Mouse (Mus musculus): ENCODE results near the gene Rrm1. TPM values are rescaled to one million over a fixed set of nuclear protein-coding genes. Genes with fewer than 3 reads are reported as not detected.
"Not testable (repeated sequence)": the region's sequence is repeated elsewhere in the genome, so short reads cannot be mapped to it uniquely, and the experiment has no call there.

The Rrm1 gene
- polyA plus RNA-seq, 1 experiment from 2014 or later: 192 TPM

DNA sequence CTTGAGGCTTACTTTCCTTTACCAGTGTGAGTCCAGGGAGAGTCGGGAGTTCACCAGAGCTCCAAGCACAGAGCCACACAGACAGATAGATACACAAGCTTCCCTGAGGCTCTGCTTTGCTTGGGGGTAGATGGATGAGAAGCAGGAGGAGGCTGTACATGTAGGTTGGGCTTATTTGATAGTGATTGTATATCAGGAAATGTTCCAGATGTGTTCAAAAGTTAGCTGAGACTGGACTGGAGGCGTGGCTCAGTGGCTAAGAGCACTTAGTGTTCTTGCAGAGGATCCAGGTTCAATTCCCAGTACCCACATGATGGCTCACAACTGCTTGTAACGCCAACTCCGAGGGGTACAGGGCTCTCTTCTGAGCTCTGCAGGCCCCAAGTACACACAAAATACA lies 36.9 kb downstream of the Rrm1 start:
- no peaks in the 10 kb centered on the region for H3K27me3 ChIP-seq
- H3K4me1 ChIP-seq (replicated peaks): no peaks in the 10 kb centered on the region
- no peaks in the 10 kb centered on the region for H3K36me3 ChIP-seq
- H3K27ac ChIP-seq: no peak overlapping the region
- no peak overlapping the region for H3K9ac ChIP-seq (replicated peaks)
- ATAC-seq (ENCODE audit: insufficient number of reproducible peaks, insufficient read depth, low FRiP score, low TSS enrichment, low read depth): no peak
- no peak overlapping the region for H3K4me2 ChIP-seq
- WGBS: 85% methylated on average over 4 of the region's 4 CpGs
- H3K9me3 ChIP-seq: no peaks in the 10 kb centered on the region
- no peak overlapping the region for H3K4me3 ChIP-seq (replicated peaks)

DNA sequence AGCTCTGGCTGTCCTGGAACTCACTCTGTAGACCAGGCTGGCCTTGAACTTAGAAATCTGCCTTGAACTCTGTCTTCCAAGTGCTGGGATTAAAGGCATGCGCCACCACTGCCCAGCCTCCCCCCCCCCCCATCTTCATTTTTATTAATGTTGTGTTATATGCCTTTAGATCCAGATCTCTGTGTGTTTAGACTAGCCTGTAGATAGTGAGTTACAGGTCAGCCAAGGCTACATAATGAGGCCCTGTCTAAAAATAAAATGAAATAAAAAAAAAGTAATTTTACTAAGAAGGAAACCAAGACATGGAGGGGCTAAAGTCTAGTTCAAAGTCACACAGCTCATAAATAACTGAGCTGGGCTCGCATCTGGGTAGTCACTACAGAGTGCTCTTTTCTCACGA lies 37.4 kb downstream of the Rrm1 start:
- 60% methylated on average over 3 of the region's 3 CpGs for WGBS
- no peak overlapping the region for H3K9ac ChIP-seq (replicated peaks)
- no peak overlapping the region for H3K4me3 ChIP-seq (replicated peaks)
- H3K4me1 ChIP-seq (replicated peaks): no peaks in the 10 kb centered on the region
- no peak overlapping the region for H3K27ac ChIP-seq
- H3K27me3 ChIP-seq: no peaks in the 10 kb centered on the region
- no peaks in the 10 kb centered on the region for H3K9me3 ChIP-seq
- no peaks in the 10 kb centered on the region for H3K36me3 ChIP-seq
- no peak overlapping the region for H3K4me2 ChIP-seq
- no peak for ATAC-seq (ENCODE audit: insufficient number of reproducible peaks, insufficient read depth, low FRiP score, low TSS enrichment, low read depth)

DNA sequence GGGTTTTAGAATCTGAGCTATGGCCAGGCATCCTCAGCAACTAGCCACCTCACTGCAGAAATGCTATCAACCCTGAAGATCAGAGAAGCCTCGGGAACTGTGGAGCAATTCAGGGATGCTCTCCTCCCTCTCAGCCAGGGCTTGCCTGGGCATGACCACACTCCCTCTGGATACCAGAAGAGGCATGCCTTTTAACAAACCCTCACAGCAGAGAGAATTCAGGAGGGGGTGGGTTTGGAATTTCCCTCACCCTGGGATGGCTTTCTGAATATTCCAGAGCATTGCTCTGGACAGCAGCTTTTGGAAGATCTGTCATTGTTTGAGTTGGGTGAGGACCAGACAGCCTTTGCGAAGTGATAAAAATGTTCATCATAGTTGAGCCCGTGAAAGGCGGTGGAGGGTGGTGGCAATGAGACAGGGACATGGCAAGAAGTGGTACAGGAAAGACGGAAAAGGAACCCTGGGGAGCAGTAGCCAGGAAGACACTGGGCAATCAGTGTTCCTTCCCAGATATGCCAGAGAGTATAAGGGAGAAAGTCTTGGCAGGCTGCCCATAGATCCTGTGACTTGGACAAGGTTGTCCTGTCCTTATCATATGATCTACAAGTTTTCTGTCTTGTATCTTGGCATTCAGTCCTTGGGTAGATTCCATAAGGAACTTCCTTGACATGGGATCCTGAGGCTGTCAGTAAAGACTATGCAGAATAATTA lies 38.0 kb downstream of the Rrm1 start:
- no peak overlapping the region for H3K9ac ChIP-seq (replicated peaks)
- no peaks in the 10 kb centered on the region for H3K4me1 ChIP-seq (replicated peaks)
- H3K27ac ChIP-seq: no peak overlapping the region
- ATAC-seq (ENCODE audit: insufficient number of reproducible peaks, insufficient read depth, low FRiP score, low TSS enrichment, low read depth): no peak
- no peaks in the 10 kb centered on the region for H3K36me3 ChIP-seq
- H3K9me3 ChIP-seq: no peaks in the 10 kb centered on the region
- H3K4me2 ChIP-seq: no peak overlapping the region
- 74% methylated on average over 5 of the region's 5 CpGs for WGBS
- H3K4me3 ChIP-seq (replicated peaks): no peak overlapping the region
- H3K27me3 ChIP-seq: no peaks in the 10 kb centered on the region

DNA sequence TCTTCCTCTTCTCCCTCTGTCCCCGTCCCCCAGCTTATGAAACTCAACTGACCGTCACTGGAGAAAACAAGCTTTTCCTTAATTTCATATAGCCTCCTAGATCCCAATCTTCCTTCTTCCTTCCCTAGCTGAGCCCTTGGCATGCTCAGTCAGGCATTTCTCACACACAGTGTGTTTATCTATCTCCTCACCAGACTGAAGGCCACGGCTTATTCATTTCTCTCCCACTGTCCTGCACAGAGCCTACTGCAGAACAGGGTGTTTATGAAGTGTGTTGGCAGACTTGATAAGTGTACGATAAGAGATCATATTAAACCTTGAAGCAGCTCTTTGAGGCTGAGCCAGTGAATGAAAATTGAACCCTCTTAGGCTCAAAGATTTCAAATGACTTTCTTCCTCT lies 39.3 kb downstream of the Rrm1 start:
- 89% methylated on average over 4 of the region's 4 CpGs for WGBS

DNA sequence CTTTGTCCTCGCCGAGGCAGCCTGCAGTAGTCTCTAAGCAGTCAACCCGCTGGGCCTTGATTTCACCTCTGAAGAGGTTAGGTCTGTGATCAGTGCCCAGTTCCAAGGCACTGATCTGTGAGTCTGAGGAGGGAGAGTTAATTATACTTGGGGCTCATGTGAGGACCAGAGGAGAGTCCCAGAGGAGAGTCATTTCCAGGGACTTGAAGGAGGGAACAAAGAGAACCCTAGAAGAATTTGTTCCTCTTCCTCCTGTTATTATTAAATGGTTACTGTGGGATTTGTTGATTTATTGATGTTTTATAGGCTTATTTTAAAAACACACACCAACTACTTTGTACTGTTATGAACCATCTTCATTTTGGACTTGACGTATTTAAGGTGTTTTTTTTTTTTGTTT lies 40.1 kb downstream of the Rrm1 start, which contains the start of gene Olfr543:
TSS of gene Olfr543 (minus strand) at position 101 of the 400 bp plus-strand sequence.
- no peak for ATAC-seq (ENCODE audit: insufficient number of reproducible peaks, insufficient read depth, low FRiP score, low TSS enrichment, low read depth)
- WGBS: 92% methylated on average over 4 of the region's 4 CpGs

More for the DNA sequence above, 39.3 kb downstream of the Rrm1 start:
- no peak overlapping the region for H3K9ac ChIP-seq (replicated peaks)
- H3K4me2 ChIP-seq: no peak overlapping the region
- H3K27me3 ChIP-seq: no peaks in the 10 kb centered on the region
- no peak overlapping the region for H3K4me3 ChIP-seq (replicated peaks)
- ATAC-seq (ENCODE audit: insufficient number of reproducible peaks, insufficient read depth, low FRiP score, low TSS enrichment, low read depth): no peak
- H3K9me3 ChIP-seq: no peaks in the 10 kb centered on the region
- no peaks in the 10 kb centered on the region for H3K4me1 ChIP-seq (replicated peaks)
- H3K36me3 ChIP-seq: no peaks in the 10 kb centered on the region
- H3K27ac ChIP-seq: no peak overlapping the region

DNA sequence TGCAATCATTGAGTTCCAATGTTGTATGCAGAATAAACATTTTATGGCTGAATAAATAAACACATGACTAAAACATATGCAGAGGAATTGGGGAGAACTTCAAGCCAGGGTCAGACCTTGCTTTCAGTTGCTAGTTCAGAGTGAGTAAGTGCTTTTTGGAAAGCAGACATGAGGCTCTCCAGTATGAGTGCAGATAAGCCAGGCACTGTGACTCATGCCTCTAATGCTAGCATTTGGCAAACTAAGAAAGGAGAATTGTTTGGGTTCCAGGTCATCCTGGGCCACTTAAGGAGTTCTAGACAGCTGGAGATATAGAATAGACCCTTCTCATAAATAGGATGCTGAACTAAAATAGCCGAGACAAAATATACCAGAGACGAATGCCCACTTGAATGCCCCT lies 42.2 kb downstream of the Rrm1 start:
- Histone ChIP-seq H3K9me3 (no peaks in the 10 kb centered on the region), H3K4me2 (no peak overlapping the region), H3K9ac (replicated peaks) (no peak overlapping the region), H3K27ac (no peak overlapping the region), H3K4me3 (replicated peaks) (no peak overlapping the region), H3K27me3 (no peaks in the 10 kb centered on the region), H3K4me1 (replicated peaks) (no peaks in the 10 kb centered on the region), H3K36me3 (no peaks in the 10 kb centered on the region)
- ATAC-seq (ENCODE audit: insufficient number of reproducible peaks, insufficient read depth, low FRiP score, low TSS enrichment, low read depth): no peak
- 95% methylated on average over 2 of the region's 2 CpGs for WGBS

More for the DNA sequence above, 40.1 kb downstream of the Rrm1 start, which contains the start of gene Olfr543:
- H3K9me3 ChIP-seq: no peaks in the 10 kb centered on the region
- no peak within 1 kb of the TSS for H3K4me2 ChIP-seq
- H3K9ac ChIP-seq (replicated peaks): no peak within 1 kb of the TSS
- no peak within 1 kb of the TSS for H3K4me3 ChIP-seq (replicated peaks)
- H3K27ac ChIP-seq: no peak within 1 kb of the TSS
- H3K4me1 ChIP-seq (replicated peaks): no peaks in the 10 kb centered on the region
- no peaks in the 10 kb centered on the region for H3K36me3 ChIP-seq
- H3K27me3 ChIP-seq: no peaks in the 10 kb centered on the region

DNA sequence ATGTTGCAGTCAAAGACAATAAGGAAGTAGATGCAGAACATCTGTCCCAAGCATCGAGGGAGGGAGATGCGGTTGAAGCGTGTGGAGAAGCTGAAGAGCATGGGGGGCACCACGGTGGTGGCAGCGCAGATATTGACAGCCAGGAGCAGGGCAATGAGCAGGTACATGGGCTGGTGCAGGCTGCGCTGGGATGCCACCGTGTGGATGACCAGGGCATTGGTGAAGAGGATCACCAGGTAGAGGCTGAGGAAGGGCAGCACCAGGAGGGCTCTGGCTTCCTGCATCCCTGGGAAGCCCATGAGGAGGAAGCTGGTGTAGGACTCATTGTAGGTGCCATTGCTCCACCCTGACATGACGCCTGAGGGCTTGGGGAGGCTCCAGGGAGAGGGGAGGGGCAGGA lies 43.3 kb downstream of the Rrm1 start:
- not testable (repeated sequence) for H3K9me3 ChIP-seq; H3K36me3 ChIP-seq; H3K27ac ChIP-seq; H3K4me2 ChIP-seq; H3K4me1 ChIP-seq (replicated peaks); H3K9ac ChIP-seq (replicated peaks); ATAC-seq (ENCODE audit: insufficient number of reproducible peaks, insufficient read depth, low FRiP score, low TSS enrichment, low read depth); H3K4me3 ChIP-seq (replicated peaks); H3K27me3 ChIP-seq
- WGBS: 55% methylated on average over 8 of the region's 8 CpGs

DNA sequence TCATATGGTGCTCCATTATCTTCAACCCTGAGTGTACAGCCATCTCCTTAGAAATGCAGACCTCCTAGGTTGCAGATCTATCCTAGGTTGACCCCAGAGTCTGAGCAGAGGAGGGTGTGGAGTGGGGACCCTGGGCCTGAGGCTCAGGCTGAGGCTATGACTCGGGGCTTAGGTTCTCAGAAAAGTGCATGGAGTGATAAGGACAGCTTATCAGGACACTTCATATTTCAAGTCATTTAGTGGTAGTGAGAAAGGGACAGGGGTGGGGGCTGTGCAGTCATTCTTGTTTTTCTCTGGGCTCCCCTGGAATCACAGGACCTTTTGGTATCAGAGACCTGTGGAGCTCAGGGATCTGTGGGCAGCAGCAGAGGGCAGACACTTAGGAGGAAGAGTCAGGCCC lies 44.6 kb downstream of the Rrm1 start:
- Histone ChIP-seq H3K27me3 (no peaks in the 10 kb centered on the region), H3K4me3 (replicated peaks) (no peak overlapping the region), H3K4me2 (no peak overlapping the region), H3K9me3 (no peaks in the 10 kb centered on the region), H3K9ac (replicated peaks) (no peak overlapping the region), H3K36me3 (no peaks in the 10 kb centered on the region), H3K27ac (no peak overlapping the region), H3K4me1 (replicated peaks) (no peaks in the 10 kb centered on the region)
- ATAC-seq (ENCODE audit: insufficient number of reproducible peaks, insufficient read depth, low FRiP score, low TSS enrichment, low read depth): no peak
- WGBS: 63% methylated on average over 1 of the region's 1 CpGs

DNA sequence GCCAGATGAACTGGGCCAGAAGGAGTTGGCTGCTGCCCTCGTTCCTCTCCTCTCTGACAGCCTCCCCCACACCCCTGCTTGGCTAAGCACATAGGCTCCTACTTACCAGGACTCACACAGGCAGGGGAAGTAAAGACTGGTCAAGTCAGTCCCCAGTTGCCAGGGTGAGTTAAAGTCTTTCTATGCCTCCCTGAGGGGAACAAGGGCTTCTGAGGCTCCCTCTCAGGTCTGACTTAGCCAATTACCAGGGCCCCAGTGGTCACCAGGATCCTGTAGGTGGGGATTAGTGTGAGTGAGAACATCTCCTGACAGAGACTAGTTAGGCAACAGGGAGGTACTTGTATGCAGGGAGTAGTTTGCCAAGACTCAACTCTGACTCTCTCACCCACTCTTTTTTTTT lies 46.7 kb downstream of the Rrm1 start, which contains the start of gene Olfr544:
TSS of gene Olfr544 (minus strand) at position 153 of the 400 bp plus-strand sequence.
- no peak within 1 kb of the TSS for H3K9ac ChIP-seq (replicated peaks)
- H3K36me3 ChIP-seq: no peaks in the 10 kb centered on the region
- H3K4me1 ChIP-seq (replicated peaks): no peaks in the 10 kb centered on the region
- ATAC-seq (ENCODE audit: insufficient number of reproducible peaks, insufficient read depth, low FRiP score, low TSS enrichment, low read depth): no peak
- no peak within 1 kb of the TSS for H3K27ac ChIP-seq
- no peak within 1 kb of the TSS for H3K4me3 ChIP-seq (replicated peaks)
- H3K9me3 ChIP-seq: no peaks in the 10 kb centered on the region
- H3K27me3 ChIP-seq: no peaks in the 10 kb centered on the region
- WGBS: 40% methylated on average over 1 of the region's 1 CpGs
- H3K4me2 ChIP-seq: no peak within 1 kb of the TSS

DNA sequence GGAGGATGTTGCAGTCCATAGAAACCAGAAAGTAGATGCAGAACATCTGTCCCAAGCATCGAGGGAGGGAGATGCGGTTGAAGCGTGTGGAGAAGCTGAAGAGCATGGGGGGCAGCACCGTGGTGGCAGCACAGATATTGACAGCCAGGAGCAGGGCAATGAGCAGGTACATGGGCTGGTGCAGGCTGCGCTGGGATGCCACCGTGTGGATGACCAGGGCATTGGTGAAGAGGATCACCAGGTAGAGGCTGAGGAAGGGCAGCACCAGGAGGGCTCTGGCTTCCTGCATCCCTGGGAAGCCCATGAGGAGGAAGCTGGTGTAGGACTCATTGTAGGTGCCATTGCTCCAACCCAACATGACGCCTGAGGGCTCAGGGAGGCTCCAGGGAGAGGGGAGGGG lies 52.9 kb downstream of the Rrm1 start:
- ATAC-seq (ENCODE audit: insufficient number of reproducible peaks, insufficient read depth, low FRiP score, low TSS enrichment, low read depth); H3K36me3 ChIP-seq; H3K27me3 ChIP-seq; H3K4me3 ChIP-seq (replicated peaks); H3K4me1 ChIP-seq (replicated peaks); H3K4me2 ChIP-seq; H3K27ac ChIP-seq; H3K9me3 ChIP-seq; H3K9ac ChIP-seq (replicated peaks): not testable (repeated sequence)
- 44% methylated on average over 7 of the region's 7 CpGs for WGBS

DNA sequence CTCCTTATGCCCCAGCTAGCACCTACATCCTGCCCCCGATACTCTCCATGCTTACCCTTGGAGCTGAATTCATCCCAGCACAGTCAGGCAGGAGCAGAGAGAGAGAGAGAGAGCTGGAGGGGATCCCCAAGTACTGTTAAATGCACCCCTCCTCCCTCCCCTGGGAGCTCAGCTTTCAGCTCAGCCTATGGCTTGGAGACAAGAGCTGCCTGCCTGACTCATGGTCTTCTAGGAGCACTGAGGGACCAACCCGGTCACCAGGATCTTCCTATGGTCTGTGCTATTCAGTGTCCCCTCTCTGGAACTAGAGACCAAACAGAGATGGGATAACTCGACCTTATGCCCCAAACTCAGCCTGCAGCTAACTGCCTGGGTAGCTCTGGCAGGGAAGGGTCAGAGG lies 58.0 kb downstream of the Rrm1 start, which contains the start of gene Olfr545:
TSS of gene Olfr545 (minus strand) at position 101 of the 400 bp plus-strand sequence.
- 67% methylated on average over 3 of the region's 3 CpGs for WGBS
- H3K9me3 ChIP-seq: no peaks in the 10 kb centered on the region
- H3K27ac ChIP-seq: no peak within 1 kb of the TSS
- no peaks in the 10 kb centered on the region for H3K36me3 ChIP-seq
- H3K9ac ChIP-seq (replicated peaks): no peak within 1 kb of the TSS
- no peak within 1 kb of the TSS for H3K4me2 ChIP-seq
- H3K27me3 ChIP-seq: no peaks in the 10 kb centered on the region
- ATAC-seq (ENCODE audit: insufficient number of reproducible peaks, insufficient read depth, low FRiP score, low TSS enrichment, low read depth): no peak
- no peak within 1 kb of the TSS for H3K4me3 ChIP-seq (replicated peaks)
- no peaks in the 10 kb centered on the region for H3K4me1 ChIP-seq (replicated peaks)

DNA sequence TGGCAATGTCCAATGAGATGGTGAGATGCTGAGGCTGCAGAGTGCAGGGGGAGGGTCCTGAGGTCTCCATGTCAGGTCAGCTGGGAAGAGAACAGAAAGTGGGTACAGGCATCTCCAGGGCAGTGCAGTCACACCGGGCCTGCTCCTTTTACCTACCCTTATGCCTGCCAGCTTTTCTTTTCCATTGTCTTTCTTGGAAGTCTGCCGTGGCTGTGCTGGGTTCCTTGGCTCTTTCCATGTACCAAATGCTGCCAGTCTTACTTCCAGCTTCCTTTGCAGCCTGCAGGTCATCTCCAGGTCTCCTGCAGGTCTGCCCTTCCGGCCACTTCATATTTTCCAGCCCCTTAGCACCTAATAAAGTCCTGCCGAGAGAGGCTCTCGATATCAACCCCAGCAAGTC lies 60.5 kb downstream of the Rrm1 start:
- Histone ChIP-seq H3K27me3 (no peaks in the 10 kb centered on the region), H3K4me3 (replicated peaks) (no peak overlapping the region), H3K9ac (replicated peaks) (no peak overlapping the region), H3K9me3 (no peaks in the 10 kb centered on the region), H3K27ac (no peak overlapping the region), H3K4me2 (no peak overlapping the region), H3K36me3 (no peaks in the 10 kb centered on the region), H3K4me1 (replicated peaks) (no peaks in the 10 kb centered on the region)
- WGBS: 65% methylated on average over 5 of the region's 5 CpGs
- no peak for ATAC-seq (ENCODE audit: insufficient number of reproducible peaks, insufficient read depth, low FRiP score, low TSS enrichment, low read depth)

Measured in limb, embryonic 12.5 days (tissue).